Mouse (Mus musculus): Measurements from ENCODE around the gene Cd276. TPM values are rescaled to one million over a fixed set of nuclear protein-coding genes. Genes with fewer than 3 reads are reported as not detected.

The Cd276 gene
- polyA plus RNA-seq, 1 experiment from 2014 or later, result 34.1 TPM

DNA sequence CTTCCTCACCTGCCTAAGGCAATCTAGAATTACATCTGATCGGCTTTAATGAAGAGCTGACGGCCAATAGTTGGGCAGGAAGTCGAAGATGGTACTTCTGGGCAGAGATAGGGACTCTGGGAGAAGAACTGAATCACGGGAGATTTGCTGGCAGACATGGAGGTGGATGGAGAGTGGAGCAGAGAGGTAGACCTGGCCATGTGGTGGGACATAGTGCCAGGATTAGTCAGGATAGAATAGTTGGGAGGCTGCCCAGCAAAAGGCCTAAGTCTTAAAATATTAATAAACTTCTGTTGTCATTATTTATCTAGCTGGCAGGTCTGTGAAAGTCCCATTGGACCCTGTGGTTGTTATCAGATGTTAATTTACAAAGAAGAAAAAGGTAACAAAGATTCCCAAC lies 30.1 kb downstream of the Cd276 start:
- Histone ChIP-seq H3K9ac (no peak overlapping the region), H3K9me3 (no peaks in the 10 kb centered on the region), H3K27ac (no peak overlapping the region), H3K36me3 (peaks cover 56% of the 10 kb centered on the region), H3K4me3 (no peak overlapping the region), H3K27me3 (no peaks in the 10 kb centered on the region), H3K4me1 (replicated peaks) (peaks cover 16% of the 10 kb centered on the region; the same call in 1 of the 2 replicates), H3K4me2 (no peak overlapping the region)
- no peak for ATAC-seq (ENCODE audit: low FRiP score)
- 94% methylated on average over 4 of the region's 4 CpGs for WGBS

DNA sequence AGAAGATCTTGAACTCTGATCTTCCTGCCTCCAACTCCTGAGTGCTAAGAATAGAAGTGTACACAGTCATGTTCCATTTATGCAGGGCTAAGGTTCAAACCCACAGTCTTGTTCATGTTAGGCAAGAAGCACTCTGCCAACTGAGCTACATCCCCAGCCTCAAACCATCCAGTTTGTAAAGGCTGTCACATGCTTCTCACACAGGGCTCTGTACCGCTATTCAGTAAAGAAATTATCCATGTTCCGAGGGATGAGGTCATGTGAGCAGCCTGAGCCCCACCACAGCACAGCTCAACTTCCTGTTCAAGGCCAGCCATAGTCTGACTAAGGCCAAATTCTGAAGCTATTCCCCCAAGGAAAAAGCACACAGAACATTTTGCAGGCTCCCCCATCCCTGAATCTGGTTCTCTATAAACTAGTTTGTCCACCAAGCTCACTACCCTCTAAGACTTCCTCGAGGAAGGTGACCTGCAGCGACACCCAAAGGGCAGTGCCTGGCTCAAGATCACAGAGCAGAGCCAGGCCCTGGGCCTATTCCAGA lies 33.3 kb downstream of the Cd276 start:
- Histone ChIP-seq H3K27ac (no peak overlapping the region), H3K9me3 (no peaks in the 10 kb centered on the region), H3K4me2 (no peak overlapping the region), H3K4me1 (replicated peaks) (peaks cover 23% of the 10 kb centered on the region), H3K27me3 (no peaks in the 10 kb centered on the region), H3K36me3 (peaks cover 29% of the 10 kb centered on the region), H3K9ac (no peak overlapping the region), H3K4me3 (no peak overlapping the region)
- WGBS, result 69% methylated on average over 4 of the region's 4 CpGs
- no peak for ATAC-seq (ENCODE audit: low FRiP score)

DNA sequence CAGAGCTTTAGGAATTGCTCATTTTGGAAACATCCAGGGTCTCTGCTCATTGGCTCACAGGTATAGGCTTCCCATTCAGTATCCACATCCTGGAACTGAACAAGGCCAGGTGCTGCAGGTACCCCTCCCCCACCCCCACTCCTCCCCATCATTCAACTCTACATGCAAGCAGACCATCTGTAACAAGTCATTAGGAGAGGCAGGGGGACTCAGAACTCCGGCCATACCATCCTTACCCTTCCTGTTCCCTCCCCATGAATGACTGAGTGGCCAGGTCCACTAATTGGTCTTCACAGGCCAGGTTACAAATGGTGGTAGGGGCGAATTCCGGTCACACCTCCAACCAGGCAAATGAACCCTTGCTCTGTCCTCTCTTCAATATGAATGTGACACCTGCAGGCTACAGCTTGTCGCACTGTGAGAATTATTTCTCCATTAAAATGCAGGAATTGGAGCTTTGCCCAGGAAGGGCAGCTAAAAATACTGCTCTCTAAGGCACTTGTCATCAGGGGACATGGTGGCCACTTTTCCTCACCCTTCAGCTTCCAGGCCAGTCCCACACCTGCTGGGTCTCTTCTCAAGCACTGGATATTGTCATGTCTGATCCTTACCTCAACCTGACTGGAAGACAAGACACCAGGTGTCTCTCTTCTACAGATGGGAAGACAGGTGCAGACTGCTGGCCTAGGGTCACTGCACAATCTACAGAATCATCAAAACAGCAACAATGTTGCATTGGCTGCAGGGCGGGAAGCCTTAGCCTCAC lies 34.2 kb downstream of the Cd276 start:
- no peak overlapping the region for H3K27ac ChIP-seq
- no peak for ATAC-seq (ENCODE audit: low FRiP score)
- no peak overlapping the region for H3K4me3 ChIP-seq
- no peaks in the 10 kb centered on the region for H3K9me3 ChIP-seq
- H3K4me1 ChIP-seq (replicated peaks), result peaks cover 18% of the 10 kb centered on the region
- no peak overlapping the region for H3K9ac ChIP-seq
- H3K27me3 ChIP-seq, result no peaks in the 10 kb centered on the region
- H3K4me2 ChIP-seq, result no peak overlapping the region
- WGBS, result 82% methylated on average over 5 of the region's 5 CpGs
- H3K36me3 ChIP-seq, result peaks cover 20% of the 10 kb centered on the region

DNA sequence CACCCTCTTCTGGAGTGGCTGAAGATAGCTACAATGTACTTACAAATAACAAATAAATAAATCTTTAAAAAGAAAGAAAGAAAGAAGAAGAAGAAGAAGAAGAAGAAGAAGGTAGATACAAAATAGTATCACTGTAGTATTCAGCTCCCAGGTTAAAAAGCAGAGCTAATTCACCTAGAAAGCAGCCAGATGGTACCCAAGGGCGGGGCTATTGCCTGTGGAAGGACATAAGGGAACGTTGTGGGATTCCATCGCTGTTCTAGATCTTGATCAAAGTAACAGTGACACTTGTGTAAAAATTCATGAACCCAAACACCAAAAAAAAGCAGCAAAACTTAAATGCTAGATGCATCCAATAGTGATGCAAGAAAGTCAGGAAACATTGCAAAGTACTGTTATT lies 35.3 kb downstream of the Cd276 start:
- Histone ChIP-seq H3K27ac (no peak overlapping the region), H3K36me3 (peaks cover 10% of the 10 kb centered on the region), H3K4me1 (replicated peaks) (peaks cover 19% of the 10 kb centered on the region), H3K9ac (no peak overlapping the region), H3K27me3 (no peaks in the 10 kb centered on the region), H3K9me3 (no peaks in the 10 kb centered on the region), H3K4me2 (no peak overlapping the region), H3K4me3 (no peak overlapping the region)
- no peak for ATAC-seq (ENCODE audit: low FRiP score)
- 86% methylated on average over 3 of the region's 3 CpGs for WGBS

DNA sequence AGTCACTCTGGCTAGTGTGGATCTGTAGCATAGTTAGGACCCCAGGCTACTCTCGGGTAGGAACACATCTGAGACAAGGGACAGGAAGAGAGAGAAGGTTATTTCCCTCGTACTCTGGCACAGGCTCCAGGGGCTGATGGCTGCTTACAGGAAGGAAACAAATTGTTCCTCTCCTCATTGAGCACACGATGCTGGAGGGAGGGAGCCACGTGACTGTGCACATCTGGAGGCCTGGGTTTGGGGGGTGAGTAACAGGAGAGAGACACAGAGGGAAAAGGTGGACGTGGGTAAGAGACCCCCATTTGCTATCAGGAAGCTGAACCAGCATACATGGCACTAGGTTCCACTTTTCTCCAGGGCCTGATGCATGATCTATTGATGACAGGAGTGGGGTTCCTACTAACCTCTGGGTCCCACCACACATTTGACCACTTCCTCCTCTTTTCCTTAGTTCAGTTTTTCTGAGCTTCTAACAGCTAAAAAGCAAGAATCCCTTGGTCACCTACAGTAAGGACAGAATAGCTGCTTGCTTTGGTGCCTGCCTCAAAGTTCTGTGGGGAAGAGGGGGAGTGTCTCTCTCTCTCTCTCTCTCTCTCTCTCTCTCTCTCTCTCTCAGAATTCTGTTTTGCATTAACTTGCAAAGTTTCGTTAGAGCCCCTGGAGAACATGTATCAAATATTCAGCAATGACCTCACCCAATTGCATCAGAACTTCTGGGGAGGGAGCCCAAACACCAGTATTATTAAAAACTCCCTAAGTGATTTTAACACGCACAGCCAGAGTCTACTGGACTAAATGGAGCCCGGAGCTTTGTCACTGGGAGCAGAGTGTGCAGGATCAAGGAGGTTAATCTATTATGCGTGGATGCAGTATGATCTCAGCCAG lies 37.1 kb downstream of the Cd276 start:
- no peak overlapping the region for H3K27ac ChIP-seq
- H3K27me3 ChIP-seq, result no peaks in the 10 kb centered on the region
- H3K9me3 ChIP-seq, result no peaks in the 10 kb centered on the region
- peaks cover 35% of the 10 kb centered on the region for H3K4me1 ChIP-seq (replicated peaks)
- 44% methylated on average over 9 of the region's 9 CpGs for WGBS
- no peak for ATAC-seq (ENCODE audit: low FRiP score)
- no peaks in the 10 kb centered on the region for H3K36me3 ChIP-seq
- H3K9ac ChIP-seq, result no peak overlapping the region
- H3K4me3 ChIP-seq, result no peak overlapping the region
- no peak overlapping the region for H3K4me2 ChIP-seq

DNA sequence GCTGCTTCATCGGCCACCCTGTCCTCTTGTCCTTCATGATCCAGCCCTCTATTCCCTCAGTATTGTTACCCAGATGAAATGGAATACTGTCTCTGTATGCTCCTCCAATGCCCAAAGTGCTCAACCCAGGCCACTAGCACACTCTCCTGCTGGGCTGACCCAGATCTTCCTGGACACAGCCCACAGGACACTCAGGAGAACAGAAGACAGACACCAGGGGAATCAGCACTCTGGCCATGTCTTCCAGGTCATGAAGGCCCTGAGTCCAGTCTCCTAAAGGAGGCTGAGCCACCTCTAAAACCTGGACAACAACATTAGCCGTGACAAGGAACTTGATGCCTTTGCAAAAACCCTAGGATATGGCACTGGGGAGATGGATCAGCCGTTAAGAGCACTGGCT lies 38.8 kb downstream of the Cd276 start:
- 86% methylated on average over 3 of the region's 3 CpGs for WGBS
- H3K27me3 ChIP-seq, result no peaks in the 10 kb centered on the region
- no peak overlapping the region for H3K27ac ChIP-seq
- H3K4me2 ChIP-seq, result no peak overlapping the region
- ATAC-seq (ENCODE audit: low FRiP score), result no peak
- H3K4me1 ChIP-seq (replicated peaks), result peaks cover 35% of the 10 kb centered on the region
- no peaks in the 10 kb centered on the region for H3K36me3 ChIP-seq
- H3K4me3 ChIP-seq, result no peak overlapping the region
- no peak overlapping the region for H3K9ac ChIP-seq
- H3K9me3 ChIP-seq, result no peaks in the 10 kb centered on the region

DNA sequence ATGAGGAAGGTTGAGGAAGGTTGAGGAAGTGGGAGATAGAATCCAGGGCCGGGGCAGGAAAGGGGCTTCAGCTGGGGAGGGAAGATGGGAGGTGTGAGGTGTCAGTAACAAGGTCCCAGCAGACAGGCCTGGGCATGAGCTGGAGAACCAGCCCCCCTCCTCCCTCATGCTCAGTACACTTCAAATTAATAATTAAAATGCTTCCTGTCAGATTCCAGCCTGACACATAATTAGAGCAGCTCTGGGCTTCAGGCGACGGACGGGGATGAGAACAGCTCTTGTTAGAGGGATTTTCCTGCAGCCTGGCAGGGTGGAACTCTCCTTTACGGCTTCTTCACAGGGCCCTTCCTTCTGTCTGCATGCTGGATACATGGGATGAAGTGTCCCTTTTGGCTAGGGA lies 41.5 kb downstream of the Cd276 start:
- Histone ChIP-seq H3K36me3 (no peaks in the 10 kb centered on the region), H3K9ac (no peak overlapping the region), H3K4me1 (replicated peaks) (peaks cover 31% of the 10 kb centered on the region), H3K4me2 (no peak overlapping the region), H3K4me3 (no peak overlapping the region), H3K27me3 (no peaks in the 10 kb centered on the region), H3K9me3 (no peaks in the 10 kb centered on the region), H3K27ac (peak overlapping the region; percentile 69)
- WGBS, result 49% methylated on average over 5 of the region's 5 CpGs
- peak; percentile 46; the same call in 1 of the 2 replicates for ATAC-seq (ENCODE audit: low FRiP score)

DNA sequence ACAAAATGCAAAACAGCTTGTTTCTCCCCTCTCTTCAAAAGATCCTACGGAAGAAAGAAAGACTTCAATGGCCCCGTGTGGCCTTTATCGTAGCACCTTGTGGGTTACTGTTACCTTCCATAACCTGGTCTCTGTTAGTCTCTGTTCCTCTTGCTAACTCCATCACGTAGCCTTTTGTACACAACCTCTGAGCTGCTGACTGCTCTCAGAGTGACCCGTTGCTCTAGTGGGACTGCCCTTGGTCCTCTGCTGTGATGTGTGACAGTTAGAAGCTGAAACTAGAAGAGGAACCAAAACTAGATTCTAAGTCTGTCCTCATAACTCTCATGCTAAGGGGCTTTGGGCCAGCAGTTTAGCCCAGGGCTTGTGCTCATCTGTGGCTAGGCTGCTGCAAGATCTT lies 44.8 kb downstream of the Cd276 start:
- Histone ChIP-seq H3K4me1 (replicated peaks) (peaks cover 25% of the 10 kb centered on the region), H3K9me3 (no peaks in the 10 kb centered on the region), H3K36me3 (no peaks in the 10 kb centered on the region), H3K4me2 (no peak overlapping the region), H3K9ac (no peak overlapping the region), H3K27me3 (no peaks in the 10 kb centered on the region), H3K27ac (no peak overlapping the region), H3K4me3 (no peak overlapping the region)
- ATAC-seq (ENCODE audit: low FRiP score), result no peak
- 86% methylated on average over 5 of the region's 5 CpGs for WGBS

DNA sequence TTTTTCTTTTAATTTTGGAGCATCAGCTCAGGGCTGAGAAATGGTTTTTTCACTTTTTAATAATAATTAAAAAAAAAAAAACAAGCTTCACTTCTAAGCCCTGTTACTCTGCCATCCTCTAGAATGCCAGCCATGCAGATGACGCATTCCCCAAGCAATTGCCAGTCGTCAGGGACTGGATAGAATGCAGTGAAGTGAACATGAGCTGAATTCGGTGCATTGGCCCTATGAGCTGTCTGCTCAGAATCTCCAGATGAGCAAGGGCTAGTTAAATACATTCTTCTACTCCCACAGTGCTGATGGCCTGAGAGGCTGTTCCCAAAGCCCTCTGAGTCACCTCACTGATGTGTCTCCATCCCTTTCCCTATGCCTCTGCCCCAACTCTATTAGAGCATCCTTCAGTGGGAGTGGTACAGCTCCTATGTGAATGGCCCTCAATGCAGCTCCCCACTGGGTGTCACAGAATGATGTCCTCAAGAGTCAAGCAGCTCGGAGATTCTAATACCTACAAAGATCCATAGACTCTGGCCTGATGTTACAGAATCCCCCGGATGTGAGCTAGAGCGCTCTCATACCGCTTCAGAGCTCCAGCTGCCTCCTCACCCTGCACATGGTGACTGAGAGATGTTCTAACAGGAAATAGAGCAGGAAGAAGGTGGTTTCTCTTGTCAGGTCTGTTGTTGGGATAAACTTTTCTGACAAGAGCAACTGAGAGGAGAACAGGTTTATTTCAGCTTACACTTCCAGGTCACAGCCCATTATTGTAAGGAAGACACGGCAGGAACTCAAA lies 47.8 kb downstream of the Cd276 start:
- ATAC-seq (ENCODE audit: low FRiP score), result no peak
- peaks cover 6% of the 10 kb centered on the region for H3K4me1 ChIP-seq (replicated peaks)
- no peaks in the 10 kb centered on the region for H3K27me3 ChIP-seq
- H3K9ac ChIP-seq, result no peak overlapping the region
- H3K36me3 ChIP-seq, result no peaks in the 10 kb centered on the region
- H3K4me2 ChIP-seq, result no peak overlapping the region
- 77% methylated on average over 8 of the region's 8 CpGs for WGBS
- H3K27ac ChIP-seq, result no peak overlapping the region
- H3K9me3 ChIP-seq, result no peaks in the 10 kb centered on the region
- H3K4me3 ChIP-seq, result no peak overlapping the region

DNA sequence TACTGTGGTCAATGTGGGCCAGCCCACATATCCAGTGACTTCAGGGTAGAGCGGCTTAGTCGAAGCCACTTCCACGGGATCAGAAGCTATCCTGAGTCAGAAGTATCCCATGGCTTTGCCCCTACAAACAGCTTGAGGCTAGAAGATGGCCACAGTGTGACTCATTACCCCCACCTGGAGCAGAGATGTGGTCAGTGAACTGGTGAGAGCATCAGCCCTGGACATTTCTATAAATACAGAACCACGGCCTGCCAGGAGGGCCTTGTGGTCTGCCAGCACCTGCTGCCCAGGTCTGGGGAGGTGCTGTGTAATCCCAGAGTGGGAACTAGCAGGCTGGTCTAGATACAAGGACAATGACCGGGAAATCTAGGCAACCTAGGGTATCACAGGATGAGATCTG lies 54.3 kb downstream of the Cd276 start:
- H3K9me3 ChIP-seq, result no peaks in the 10 kb centered on the region
- no peak for ATAC-seq (ENCODE audit: low FRiP score)
- H3K27ac ChIP-seq, result no peak overlapping the region
- no peak overlapping the region for H3K9ac ChIP-seq
- no peak overlapping the region for H3K4me3 ChIP-seq
- WGBS, result 92% methylated on average over 5 of the region's 5 CpGs
- no peaks in the 10 kb centered on the region for H3K27me3 ChIP-seq
- peaks cover 21% of the 10 kb centered on the region for H3K4me1 ChIP-seq (replicated peaks)
- H3K36me3 ChIP-seq, result peaks cover 12% of the 10 kb centered on the region
- H3K4me2 ChIP-seq, result no peak overlapping the region

DNA sequence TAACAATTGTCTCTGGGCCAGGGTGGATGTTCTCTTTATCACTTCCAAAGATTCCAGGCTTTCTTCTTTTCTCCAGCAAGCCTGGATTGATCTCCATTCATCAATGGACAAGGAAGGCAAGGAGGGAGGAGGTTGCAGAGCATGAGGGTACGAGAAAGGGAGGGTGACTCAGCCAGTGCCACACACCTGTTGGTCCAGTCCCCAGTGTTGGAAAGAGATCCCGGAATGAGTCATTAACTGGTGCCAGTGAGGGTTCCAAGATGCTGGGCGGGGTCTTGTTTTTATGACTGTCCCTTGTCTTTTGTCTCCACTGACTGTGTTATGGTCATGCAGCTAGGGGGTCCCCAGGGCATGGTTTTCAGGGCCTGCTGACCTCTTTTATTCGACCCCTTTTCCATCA lies 57.3 kb downstream of the Cd276 start:
- Histone ChIP-seq H3K36me3 (peaks cover 12% of the 10 kb centered on the region), H3K27ac (no peak overlapping the region), H3K4me3 (no peak overlapping the region), H3K27me3 (no peaks in the 10 kb centered on the region), H3K9ac (no peak overlapping the region), H3K4me1 (replicated peaks) (peaks cover 40% of the 10 kb centered on the region), H3K9me3 (no peaks in the 10 kb centered on the region), H3K4me2 (no peak overlapping the region)
- 66% methylated on average over 4 of the region's 4 CpGs for WGBS
- no peak for ATAC-seq (ENCODE audit: low FRiP score)

All from hindbrain, embryonic 13.5 days (tissue).